Mouse (Mus musculus) retina, postnatal 7 days (tissue): Measurements from ENCODE around the gene Vegfc.

Experiments used
- DNase-seq: peaks from one replicate; pipeline ENCODE4 v3.0.0-alpha.2; 2012; ENCODE audit warnings: low read depth, low spot score

Vegfc gene

DNA sequence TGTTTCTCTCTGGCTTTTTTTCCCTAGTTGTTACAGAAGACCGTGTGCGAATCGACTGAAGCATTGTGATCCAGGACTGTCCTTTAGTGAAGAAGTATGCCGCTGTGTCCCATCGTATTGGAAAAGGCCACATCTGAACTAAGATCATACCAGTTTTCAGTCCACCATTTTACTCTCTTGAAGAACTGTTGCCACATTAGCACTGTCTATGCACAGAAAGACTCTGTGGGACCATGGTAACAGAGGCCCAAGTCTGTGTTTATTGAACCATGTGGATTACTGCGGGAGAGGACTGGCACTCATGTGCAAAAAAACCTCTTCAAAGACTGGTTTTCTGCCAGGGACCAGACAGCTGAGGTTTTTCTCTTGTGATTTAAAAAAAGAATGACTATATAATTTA, 108.5 kb downstream of the Vegfc start:
- no peak for DNase-seq

DNA sequence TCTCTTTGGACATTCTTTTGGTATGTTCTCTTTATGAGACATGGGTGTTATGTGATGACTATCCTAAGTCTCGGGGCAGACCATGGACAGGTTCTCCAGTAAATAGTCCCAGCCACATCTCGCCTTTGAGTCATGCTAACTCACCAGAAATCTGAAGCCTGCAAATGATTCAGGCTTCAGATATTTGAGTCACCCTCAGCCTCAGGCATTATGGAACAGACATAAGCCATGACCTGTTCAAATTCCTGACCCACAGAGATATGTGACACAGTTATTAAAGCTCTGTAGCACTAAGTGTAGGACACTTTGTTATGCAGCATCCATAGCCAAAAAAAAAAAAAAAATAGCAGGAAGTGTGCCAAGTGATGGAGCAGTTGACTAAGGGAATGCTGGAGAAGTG, 138.8 kb downstream of the Vegfc start:
- DNase-seq = no peak

DNA sequence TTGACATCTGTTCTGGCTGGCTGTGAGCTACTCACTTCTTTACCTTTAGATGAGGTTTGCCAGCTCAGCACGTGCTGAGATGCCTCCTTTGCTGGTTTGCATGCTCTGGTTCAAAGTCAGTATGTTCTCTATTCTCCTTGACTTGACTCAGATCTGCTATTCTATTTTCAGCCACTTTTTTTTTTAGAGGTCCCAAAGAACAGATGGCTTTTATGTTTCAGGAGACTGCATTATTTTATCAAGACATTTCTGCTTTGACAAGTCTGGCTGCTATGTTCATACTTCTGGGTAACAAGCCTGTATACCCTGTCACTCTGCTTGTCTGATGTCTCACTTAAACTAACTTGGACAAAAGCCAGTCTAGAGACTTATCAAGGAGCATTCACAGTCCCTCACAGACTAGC, 151.4 kb downstream of the Vegfc start:
- no peak for DNase-seq

DNA sequence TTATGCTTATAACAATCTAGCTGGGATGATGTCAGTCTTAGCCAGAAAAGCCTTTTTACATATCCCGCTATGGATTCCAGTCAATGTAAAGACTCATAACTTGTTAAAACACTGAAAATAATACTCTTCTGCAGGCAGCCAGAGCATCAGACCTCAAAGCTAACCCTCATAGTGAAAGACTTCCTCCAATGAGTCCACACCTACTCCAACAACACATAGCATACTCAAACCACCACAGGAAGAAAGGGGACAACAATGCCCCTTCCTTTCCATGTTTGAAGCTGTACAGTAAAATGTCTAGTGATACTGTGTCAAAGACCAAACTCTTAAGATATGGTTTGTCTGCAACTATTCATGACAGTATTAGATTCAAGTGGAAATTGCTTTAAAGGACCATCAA, 153.2 kb downstream of the Vegfc start:
- DNase-seq = no peak

DNA sequence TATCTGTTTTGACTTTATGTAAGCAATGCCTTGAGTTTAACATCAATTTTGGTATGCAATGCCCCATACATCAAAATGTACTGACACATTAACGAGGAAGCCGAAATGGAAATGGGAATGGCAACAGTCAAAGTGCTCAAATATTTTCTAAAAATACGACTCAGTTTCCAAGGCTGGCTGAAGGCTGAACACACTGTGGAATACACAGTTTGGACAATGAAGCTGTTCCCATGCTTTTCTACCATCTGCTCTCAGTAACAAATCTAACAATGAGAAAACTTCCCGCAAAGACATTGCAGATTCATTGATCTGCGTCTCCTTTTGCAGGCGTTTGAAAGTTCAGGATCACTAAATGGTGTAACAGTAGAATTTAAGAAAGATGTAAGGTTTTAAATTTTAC, 155.9 kb downstream of the Vegfc start:
- no peak for DNase-seq
